Mouse (Mus musculus) ES-E14 (cell line): Measurements from ENCODE around the gene 9430015G10Rik. TPM values are rescaled to one million over a fixed set of nuclear protein-coding genes. Genes with fewer than 3 reads are reported as not detected.
"Not testable (repeated sequence)": the region's sequence is repeated elsewhere in the genome, so short reads cannot be mapped to it uniquely, and the experiment has no call there.

Experiments
- DNase-seq: peaks from one replicate; pipeline ENCODE4 v3.0.0-alpha.2; 2013; ENCODE audit warnings: low read depth, low spot score
- H3K27ac ChIP-seq: 2 replicates; pipeline ENCODE4 v1.5.1; 2012; ENCODE audit warnings: low read depth, mild to moderate bottlenecking, low read length, moderate library complexity, mixed read lengths; ENCODE audit not compliant: poor library complexity, insufficient read depth, severe bottlenecking
- H3K36me3 ChIP-seq: 2 replicates; pipeline ENCODE4 v1.6.1; 2012; ENCODE audit warnings: mild to moderate bottlenecking, low read length, moderate library complexity, mixed read lengths; ENCODE audit not compliant: control insufficient read depth, poor library complexity, insufficient read depth, severe bottlenecking
- H3K4me1 ChIP-seq, 2 experiments: fragments of 150-350 bp in 1 of 2; sonication (generic) in 1 of 2; 2 replicates each; pipeline ENCODE4 v1.6.1; 2012; ENCODE audit warnings: low read length in 2 of 2, mild to moderate bottlenecking in 1 of 2, mixed read lengths in 1 of 2; ENCODE audit not compliant: control insufficient read depth in 2 of 2, insufficient read depth in 2 of 2, poor library complexity in 1 of 2
- H3K4me3 ChIP-seq, 2 experiments: fragments of 150-350 bp in 1 of 2; sonication (generic) in 1 of 2; 2 replicates each; pipeline ENCODE4 v1.5.1; 2012; ENCODE audit warnings: low read length in 2 of 2, low read depth in 1 of 2, mild to moderate bottlenecking in 1 of 2, mixed read lengths in 1 of 2; ENCODE audit not compliant: insufficient read depth in 1 of 2, poor library complexity in 1 of 2, severe bottlenecking in 1 of 2
- H3K9ac ChIP-seq: 2 replicates; pipeline ENCODE4 v1.6.1; 2012; ENCODE audit warnings: low read depth, mild to moderate bottlenecking, low read length, mixed read lengths; ENCODE audit not compliant: poor library complexity, insufficient read depth, severe bottlenecking
- H3K9me3 ChIP-seq: fragments of 150-350 bp; sonication (generic); 2 replicates; pipeline ENCODE4 v1.6.1; 2012; ENCODE audit warnings: low read depth, mild to moderate bottlenecking, low read length; ENCODE audit not compliant: control insufficient read depth, insufficient read depth
- CHD2 ChIP-seq: IDR thresholded peaks from 2 replicates; pipeline ENCODE4 v1.6.1; 2014; ENCODE audit warnings: mild to moderate bottlenecking, low read depth, low read length, inconsistent platforms
- HCFC1 ChIP-seq: IDR thresholded peaks from 2 replicates; pipeline ENCODE4 v1.6.1; 2012; ENCODE audit warnings: low read length, inconsistent platforms, borderline replicate concordance; ENCODE audit not compliant: insufficient read depth
- MAFK ChIP-seq: IDR thresholded peaks from 2 replicates; pipeline ENCODE4 v1.6.1; 2014; ENCODE audit warnings: mild to moderate bottlenecking, low read depth, low read length, inconsistent platforms; ENCODE audit not compliant: insufficient read depth
- ZC3H11A ChIP-seq: IDR thresholded peaks from 2 replicates; pipeline ENCODE4 v1.6.1; 2012; ENCODE audit warnings: low read depth, mild to moderate bottlenecking, inconsistent platforms, low read length, borderline replicate concordance
- ZNF384 ChIP-seq: IDR thresholded peaks from 2 replicates; pipeline ENCODE4 v1.6.1; 2012; ENCODE audit warnings: low read depth, low read length, inconsistent platforms
- in situ Hi-C, 2 experiments: fragments of 600-800 bp; cut with MboI; formaldehyde crosslinking; loops; one replicate each; pipeline ENCODE4 v1.15.1; 2025; ENCODE audit warnings: low sequenced_read_pairs in 2 of 2, inconsistent platforms in 1 of 2; ENCODE audit not compliant: unreplicated experiment in 2 of 2
- total RNA-seq: library from RNA; depleted of rRNA; stranded (reverse); fragments of 300-350 nt; gene quantifications from 2 replicates; pipeline ENCODE4 v1.2.3, GENCODE M21; 2012

The 9430015G10Rik gene
- total RNA-seq, 1 experiment = 83.4 TPM

DNA sequence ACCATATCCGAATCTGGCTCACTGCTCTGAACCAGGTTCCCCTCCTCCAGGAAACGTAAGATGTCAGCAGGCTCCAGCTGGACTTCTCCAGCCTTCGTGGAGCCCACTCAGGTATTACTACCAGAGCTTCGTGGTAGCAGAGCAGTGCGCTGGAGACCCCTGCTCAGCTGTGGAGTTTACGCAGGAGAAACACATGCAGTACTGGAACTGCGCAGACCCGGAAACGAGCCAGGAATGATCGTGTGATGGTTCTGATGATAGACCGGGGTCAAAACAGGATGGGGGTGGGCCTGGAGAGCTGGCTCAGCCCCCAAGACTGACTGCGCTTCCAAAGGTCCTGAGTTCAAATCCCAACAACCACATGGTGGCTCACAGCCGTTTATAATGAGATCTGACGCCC lies 26.0 kb downstream of the 9430015G10Rik start:
- Histone ChIP-seq H3K4me3 (no peak overlapping the region), H3K27ac (no peak overlapping the region), H3K4me1 (peaks cover 5 to 13% of the 10 kb centered on the region in 2 experiments; a peak in 2 of 4 replicates), H3K36me3 (no peaks in the 10 kb centered on the region), H3K9me3 (no peaks in the 10 kb centered on the region), H3K9ac (no peak overlapping the region)
- DNase-seq = no peak
- TF ChIP-seq CHD2 (no peak), MAFK (no peak), HCFC1 (no peak), ZNF384 (no peak), ZC3H11A (no peak)
- in situ Hi-C loops = no loop called here

DNA sequence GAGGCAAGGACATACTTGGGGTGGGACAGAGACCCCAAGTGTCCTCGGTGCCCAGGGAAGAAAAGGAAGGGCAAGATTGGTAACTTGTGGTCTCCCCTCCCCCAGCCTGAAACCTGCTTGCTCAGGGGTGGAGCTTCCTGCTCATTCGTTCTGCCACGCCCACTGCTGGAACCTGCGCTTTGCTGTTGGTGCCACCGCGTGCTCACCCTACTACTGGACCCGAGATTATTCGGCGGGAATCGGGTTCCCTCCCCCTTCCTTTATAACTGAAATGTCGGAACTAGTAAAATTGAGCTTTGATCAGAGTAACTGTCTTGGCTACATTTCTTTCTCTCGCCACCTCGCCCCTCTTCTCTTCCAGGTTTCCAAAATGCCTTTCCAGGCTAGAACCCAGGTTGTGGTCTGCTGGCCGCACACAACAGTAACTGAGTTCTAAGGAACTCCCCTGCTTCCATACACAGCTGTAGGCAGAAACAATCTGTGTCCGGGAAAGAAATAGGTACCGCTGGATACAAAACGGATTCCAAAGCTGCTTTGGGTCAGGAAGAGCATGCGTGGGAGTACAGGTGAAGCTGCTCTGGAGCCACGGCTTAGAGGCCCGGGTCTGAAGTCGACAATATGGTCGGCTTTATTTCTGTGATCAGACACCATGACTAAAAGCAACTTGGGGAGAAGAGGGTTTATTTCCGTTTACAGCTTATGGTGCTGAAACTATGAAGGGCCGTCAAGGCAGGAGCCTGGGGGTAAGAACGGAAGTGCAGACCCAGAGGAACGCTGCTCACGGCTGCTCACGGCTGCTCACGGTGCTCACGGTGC lies 26.7 kb downstream of the 9430015G10Rik start:
- TF ChIP-seq MAFK (no peak), ZNF384 (no peak), HCFC1 (no peak), ZC3H11A (no peak), CHD2 (no peak)
- in situ Hi-C loops = no loop called here
- Histone ChIP-seq H3K9me3 (no peaks in the 10 kb centered on the region), H3K4me3 (peak overlapping the region in 1 of 2 experiments; percentile 21; a peak in 1 of 4 replicates), H3K36me3 (no peaks in the 10 kb centered on the region), H3K9ac (peak overlapping the region; percentile 38; the same call in 1 of the 2 replicates), H3K27ac (no peak overlapping the region), H3K4me1 (peaks cover 5 to 13% of the 10 kb centered on the region in 2 experiments; a peak in 2 of 4 replicates)
- DNase-seq = no peak

DNA sequence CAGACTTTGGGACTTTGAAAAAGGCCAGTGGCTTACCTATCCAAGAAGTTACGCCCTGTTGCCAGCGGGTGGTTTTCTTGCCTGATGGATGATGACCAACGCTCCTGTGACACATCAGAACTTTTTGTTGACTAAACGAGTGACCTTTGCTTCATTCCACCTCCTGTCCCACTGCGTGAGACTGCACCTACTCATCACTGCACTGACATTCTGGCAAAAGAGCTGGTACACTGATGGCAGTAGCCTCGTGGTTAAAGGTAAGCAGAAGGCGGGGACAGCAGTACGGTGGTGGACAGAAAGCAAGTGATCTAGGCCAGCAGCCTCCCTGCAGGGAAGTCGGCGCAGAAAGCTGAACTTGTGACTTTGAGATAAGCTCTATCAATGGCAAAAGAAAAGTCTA lies 41.1 kb downstream of the 9430015G10Rik start:
- DNase-seq, H3K4me3 ChIP-seq, H3K27ac ChIP-seq, in situ Hi-C loops, H3K36me3 ChIP-seq, H3K9ac ChIP-seq, H3K9me3 ChIP-seq, H3K4me1 ChIP-seq: not testable (repeated sequence)

DNA sequence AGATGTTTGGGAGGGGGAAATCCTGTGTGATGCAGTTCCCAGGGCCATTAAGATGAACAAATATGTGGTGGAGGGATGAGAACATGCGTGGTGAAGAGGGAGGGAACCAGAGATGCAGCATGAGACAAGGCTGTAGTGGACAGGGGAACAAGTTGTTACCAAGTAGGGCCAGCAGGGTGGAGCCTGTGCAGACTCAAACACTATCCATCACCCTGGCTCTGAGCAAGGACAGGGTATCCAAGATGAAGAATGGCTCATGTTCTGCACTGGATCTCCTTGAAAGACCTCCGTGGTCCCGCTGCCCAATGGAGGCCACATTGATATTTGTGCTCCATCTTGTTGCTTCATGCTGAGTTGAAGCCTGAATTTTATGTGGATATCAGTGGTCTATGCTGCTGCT lies 45.0 kb downstream of the 9430015G10Rik start:
- Histone ChIP-seq H3K27ac (no peak overlapping the region), H3K4me1 (no peaks in the 10 kb centered on the region), H3K9me3 (peaks cover 5% of the 10 kb centered on the region; the same call in 1 of the 2 replicates), H3K36me3 (no peaks in the 10 kb centered on the region), H3K4me3 (no peak overlapping the region), H3K9ac (no peak overlapping the region)
- in situ Hi-C loops = no loop called here
- TF ChIP-seq ZNF384 = no peak
- no peak for TF ChIP-seq ZC3H11A
- TF ChIP-seq CHD2 = no peak
- TF ChIP-seq HCFC1 = no peak
- no peak for TF ChIP-seq MAFK
- no peak for DNase-seq

DNA sequence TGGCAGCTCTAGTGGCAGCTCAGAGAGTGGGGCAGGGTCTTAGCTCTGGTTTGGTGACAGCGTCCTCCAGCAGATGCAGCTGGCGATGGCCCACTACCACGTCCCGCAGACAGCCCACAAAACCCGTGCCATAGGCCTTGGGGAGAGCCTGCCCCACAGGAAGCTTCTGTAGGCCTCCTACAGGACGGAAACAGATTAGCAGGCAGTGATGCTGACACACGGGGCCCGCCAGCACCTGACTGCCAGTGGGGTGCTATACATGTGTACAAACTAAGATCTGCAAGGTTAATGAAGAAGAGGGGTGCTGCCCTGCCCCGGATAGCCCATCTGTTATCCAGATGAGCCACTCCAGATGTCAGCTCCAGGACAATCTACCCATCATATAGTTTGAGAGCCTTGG lies 56.7 kb downstream of the 9430015G10Rik start:
- H3K27ac ChIP-seq = no peak overlapping the region
- peaks cover 5% of the 10 kb centered on the region; the same call in 1 of the 2 replicates for H3K9me3 ChIP-seq
- DNase-seq = no peak
- in situ Hi-C loops = no loop called here
- TF ChIP-seq ZC3H11A (no peak), HCFC1 (no peak), ZNF384 (no peak), CHD2 (no peak), MAFK (no peak)
- H3K4me1 ChIP-seq = no peaks in the 10 kb centered on the region
- peaks cover 77% of the 10 kb centered on the region for H3K36me3 ChIP-seq
- H3K9ac ChIP-seq = no peak overlapping the region
- no peak overlapping the region for H3K4me3 ChIP-seq
